Mouse (Mus musculus) cerebellum, adult 2 months (tissue): ENCODE measurements at regions not wholly inside any gene's neighbourhood (a gene's known extent, or its start where the extent isn't known, plus 50 kb on each side); places are given as distances from the start of the nearest gene placed in this dataset.

Experiments used
- CTCF ChIP-seq: fragments of 200-500 bp; IDR thresholded peaks from 2 replicates; pipeline ENCODE4 v1.5.1; 2011; ENCODE audit warnings: low read depth, mild to moderate bottlenecking, control low read depth, low read length, moderate library complexity, borderline replicate concordance; ENCODE audit not compliant: insufficient read depth
- POLR2A ChIP-seq: fragments of 200-500 bp; IDR thresholded peaks from 2 replicates; pipeline ENCODE4 v1.6.1; 2011; ENCODE audit warnings: low read length, control low read depth, borderline replicate concordance; ENCODE audit not compliant: insufficient read depth

- TF ChIP-seq POLR2A (no peak), CTCF (no peak)
Measured at GRCm38 (mm10) chr7:70172431-70172830, 194.1 kb downstream of the Nr2f2 start.
